ENCODE assay signal across 8 mouse cellular contexts in genomic region chr12:73110431-73111111, GRCm38 (mm10). TPM values are rescaled to one million over a fixed set of nuclear protein-coding genes. Genes with fewer than 3 reads are reported as not detected.
A peak's percentile ranks its signal among the peaks of the same experiment; 100 is the strongest.
DNase-seq lines count a peak whose midpoint lies in the region; ATAC-seq lines count a peak whose summit lies in the region.

No protein-coding gene starts in this region.

- no peak overlapping the region for H3K27ac ChIP-seq in heart, embryonic 15.5 days
- no peak overlapping the region for H3K27ac ChIP-seq in forebrain, embryonic 16.5 days (ENCODE audit: low read length)
- H3K27ac ChIP-seq in midbrain, embryonic 10.5 days (replicated peaks) = peak overlapping the region; percentile 52

- H3K4me2 ChIP-seq in heart, embryonic 15.5 days = peak overlapping the region; percentile 99
- peak overlapping the region; percentile 100 for H3K4me2 ChIP-seq in forebrain, embryonic 16.5 days (ENCODE audit: low read length)

- intact Hi-C loops in heart, postnatal 36 days (cut with DNase I) = loop anchor here (5.0 kb wide), 3 partner anchors 63 to 342 kb away; no protein-coding TSS in a partner anchor

- H3K9ac ChIP-seq in heart, embryonic 15.5 days = 0 out of 2 replicates have a peak overlapping the region, but pooled peaks have one; percentile 70
- no peak overlapping the region for H3K9ac ChIP-seq in forebrain, embryonic 16.5 days (replicated peaks; ENCODE audit: low read depth, low read length)

- ATAC-seq in heart, embryonic 15.5 days (replicated peaks; ENCODE audit: insufficient number of reproducible peaks, insufficient read depth, low FRiP score, low read depth) = no peak; the same call in 1 of the 2 replicates
- peak; percentile 17; the same call in 1 of the 2 replicates for ATAC-seq in forebrain, embryonic 16.5 days

- DNase-seq in heart, postnatal 36 days = no peak
- peak; percentile 60 for DNase-seq in adrenal gland, adult 2 months
- peak; percentile 41 for DNase-seq in kidney, adult 9 months
- peak; percentile 38 for DNase-seq in midbrain, embryonic 10.5 days (ENCODE audit: low spot score)
- DNase-seq in yolk sac, embryonic 10.5 days (ENCODE audit: low spot score) = peak; percentile 34
- no peak for DNase-seq in B cell, adult 2 months

- H3K9me3 ChIP-seq in heart, embryonic 15.5 days (replicated peaks) = no peaks in the 10 kb centered on the region
- no peaks in the 10 kb centered on the region for H3K9me3 ChIP-seq in forebrain, embryonic 16.5 days (ENCODE audit: control insufficient read depth, low read length)
- H3K9me3 ChIP-seq in midbrain, embryonic 10.5 days (replicated peaks) = no peaks in the 10 kb centered on the region

- H3K4me3 ChIP-seq in heart, embryonic 15.5 days = peak overlapping the region; percentile 82
- peak overlapping the region; percentile 20 for H3K4me3 ChIP-seq in forebrain, embryonic 16.5 days (replicated peaks; ENCODE audit: low read length)
- peak overlapping the region; percentile 85 for H3K4me3 ChIP-seq in midbrain, embryonic 10.5 days

- H3K36me3 ChIP-seq in heart, embryonic 15.5 days = no peaks in the 10 kb centered on the region
- H3K36me3 ChIP-seq in forebrain, embryonic 16.5 days (ENCODE audit: control insufficient read depth, insufficient read depth) = no peaks in the 10 kb centered on the region
- peaks cover 24% of the 10 kb centered on the region for H3K36me3 ChIP-seq in midbrain, embryonic 10.5 days

- WGBS in heart, embryonic 15.5 days = 18% methylated on average over 23 of the region's 23 CpGs
- 5% methylated on average over 23 of the region's 23 CpGs for WGBS in forebrain, embryonic 16.5 days
- 3% methylated on average over 23 of the region's 23 CpGs for WGBS in midbrain, embryonic 10.5 days

- H3K4me1 ChIP-seq in heart, embryonic 15.5 days (replicated peaks) = peaks cover 20% of the 10 kb centered on the region
- peaks cover 19% of the 10 kb centered on the region for H3K4me1 ChIP-seq in forebrain, embryonic 16.5 days (replicated peaks; ENCODE audit: control insufficient read depth, insufficient read depth, low read length)
- peaks cover 30% of the 10 kb centered on the region for H3K4me1 ChIP-seq in midbrain, embryonic 10.5 days

- no peaks in the 10 kb centered on the region for H3K27me3 ChIP-seq in heart, embryonic 15.5 days
- H3K27me3 ChIP-seq in forebrain, embryonic 16.5 days (replicated peaks; ENCODE audit: control insufficient read depth, insufficient read depth, low read length) = peaks cover 7% of the 10 kb centered on the region
- peaks cover 32% of the 10 kb centered on the region for H3K27me3 ChIP-seq in midbrain, embryonic 10.5 days (ENCODE audit: low read depth, poor library complexity, severe bottlenecking)

RNA-seq across cellular contexts. Expression of gene Six4, which starts 2.7 kb away (rescaled TPM):
- polyA plus RNA-seq in heart, embryonic 15.5 days (2015; fragmentation: Nextera tagmentation; extraction: Ambion mirVana) = 0.82 and 1.5 TPM in 2 replicates
- 1 to 10 TPM; 4.8 to 6.1 TPM for total RNA-seq in heart, postnatal 36 days (2021)
- 1 to 10 TPM in 1 of 2 experiments, under 1 TPM in 1; 0.55 to 1.2 TPM for total RNA-seq in adrenal gland, adult 2 months (2021)
- polyA plus RNA-seq in adrenal gland, adult 2 months (2012; rRNA removed) = 0.13 and 0.20 TPM in 2 replicates
- 0.38 and 0.55 TPM in 2 replicates for polyA plus RNA-seq in forebrain, embryonic 16.5 days (2015; fragmentation: Nextera tagmentation; extraction: Ambion mirVana)
- polyA plus RNA-seq in midbrain, embryonic 10.5 days (2016; fragmentation: Nextera tagmentation; extraction: Ambion mirVana) = 3.1 and 3.9 TPM in 2 replicates

RNA-seq across cellular contexts. Expression of gene Mnat1, which starts 12.9 kb away (rescaled TPM):
- polyA plus RNA-seq in heart, embryonic 15.5 days (2015; fragmentation: Nextera tagmentation; extraction: Ambion mirVana) = 17.7 and 20.1 TPM in 2 replicates
- total RNA-seq in heart, postnatal 36 days (2021) = 10 to 100 TPM; 16.6 to 20.1 TPM
- 10 to 100 TPM; 15.0 to 23.4 TPM for total RNA-seq in adrenal gland, adult 2 months (2021)
- polyA plus RNA-seq in adrenal gland, adult 2 months (2012; rRNA removed) = 1.4 and 1.9 TPM in 2 replicates
- 14.5 and 17.3 TPM in 2 replicates for polyA plus RNA-seq in forebrain, embryonic 16.5 days (2015; fragmentation: Nextera tagmentation; extraction: Ambion mirVana)
- 29.1 and 35.3 TPM in 2 replicates for polyA plus RNA-seq in midbrain, embryonic 10.5 days (2016; fragmentation: Nextera tagmentation; extraction: Ambion mirVana)

RNA-seq across cellular contexts. Expression of gene Six1, which starts 56.9 kb away (rescaled TPM):
- polyA plus RNA-seq in heart, embryonic 15.5 days (2015; fragmentation: Nextera tagmentation; extraction: Ambion mirVana) = 0.62 and 3.7 TPM in 2 replicates
- 1 to 10 TPM in 1 of 2 experiments, under 1 TPM in 1; 0.89 to 1.3 TPM for total RNA-seq in heart, postnatal 36 days (2021)
- 1 to 10 TPM; 1.6 to 4.5 TPM for total RNA-seq in adrenal gland, adult 2 months (2021)
- 0.93 and 2.0 TPM in 2 replicates for polyA plus RNA-seq in adrenal gland, adult 2 months (2012; rRNA removed)
- polyA plus RNA-seq in forebrain, embryonic 16.5 days (2015; fragmentation: Nextera tagmentation; extraction: Ambion mirVana) = 0.46 and 0.97 TPM in 2 replicates
- polyA plus RNA-seq in midbrain, embryonic 10.5 days (2016; fragmentation: Nextera tagmentation; extraction: Ambion mirVana) = 8.3 and 8.5 TPM in 2 replicates

Comparison
In these comparisons a context has a peak if more than half of its experiments do, and no peak if none do; other contexts are left out.
1. H3K4me3 ChIP-seq: peak in every context shown above with its lines; median percentile 85 in midbrain, embryonic 10.5 days; 82 in heart, embryonic 15.5 days; 20 in forebrain, embryonic 16.5 days.
2. DNase-seq: peak in adrenal gland, adult 2 months (single experiment), kidney, adult 9 months (single experiment), midbrain, embryonic 10.5 days (single experiment) and yolk sac, embryonic 10.5 days (single experiment); none in heart, postnatal 36 days (0 of 2) and B cell, adult 2 months (0 of 2).